Mouse (Mus musculus) central nervous system, embryonic 14 days (tissue): ENCODE data around the gene Myh7b. TPM values are rescaled to one million over a fixed set of nuclear protein-coding genes. Genes with fewer than 3 reads are reported as not detected.

Source experiments
- polyA plus RNA-seq: library from polyadenylated mRNA; depleted of rRNA; stranded (reverse); fragments of >200 nt; gene quantifications from 2 replicates; pipeline ENCODE4 v1.2.3, GENCODE M21; 2012; rRNA removed

Myh7b gene
- polyA plus RNA-seq: 0.57 and 3.9 TPM in 2 replicates

DNA sequence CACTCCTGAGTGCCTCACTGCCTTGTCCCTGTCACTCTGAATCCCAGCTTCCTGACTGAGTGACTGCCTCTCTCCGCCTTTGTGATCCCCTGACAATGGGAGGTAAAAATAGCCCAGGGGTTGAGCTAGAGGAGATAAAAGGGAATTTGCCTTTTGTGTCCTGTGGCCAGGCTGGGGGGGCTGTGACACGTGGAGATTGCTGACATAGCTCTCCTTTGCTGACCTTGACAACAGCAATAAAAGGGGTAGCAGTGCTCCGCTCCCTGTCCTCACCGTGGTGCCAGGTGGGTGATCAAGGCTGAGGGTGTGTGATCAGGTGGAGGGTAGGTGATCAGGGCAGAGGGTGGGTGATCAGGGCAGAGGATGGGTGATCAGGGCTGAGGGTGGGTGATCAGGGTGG is at the start of gene Myh7b:
TSS of gene Myh7b (plus strand) at position 235 of the 400 bp plus-strand sequence.

DNA sequence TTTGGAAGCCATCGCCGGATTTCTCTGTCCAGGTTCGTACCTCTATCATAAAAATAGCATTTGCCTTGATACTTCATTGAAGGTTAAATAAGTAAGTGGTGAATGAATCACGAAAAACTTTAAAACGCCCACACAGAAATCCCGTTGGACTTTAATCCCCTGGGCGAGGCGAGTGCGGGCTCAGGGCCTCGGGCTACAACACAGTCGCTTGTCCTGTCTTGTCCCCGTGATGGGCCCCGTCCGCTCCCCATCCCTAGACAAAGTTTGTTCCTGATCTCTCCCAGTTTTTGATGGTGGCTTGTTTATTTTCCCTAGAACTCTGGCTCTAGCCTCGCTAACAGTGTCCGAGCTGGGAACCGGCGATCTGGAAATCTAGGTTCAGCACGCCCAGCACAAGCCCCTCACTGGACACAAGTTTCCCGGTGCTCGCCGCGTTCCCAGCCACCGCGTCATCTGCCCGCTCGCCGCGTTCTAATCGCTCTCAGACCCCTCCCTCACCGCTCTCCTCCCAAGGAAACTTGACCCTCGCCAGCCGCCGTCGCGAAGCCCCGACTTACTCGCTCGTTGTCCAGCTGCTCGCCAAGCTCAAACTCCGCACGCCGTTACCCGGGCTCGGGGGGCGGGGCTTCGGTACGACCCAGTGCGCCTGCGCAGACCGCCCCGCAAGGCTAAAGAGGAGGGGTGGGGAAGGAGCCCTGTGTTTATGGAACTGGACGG is 18.7 kb upstream of the Myh7b start, which contains the start of gene Gss:
TSS of gene Gss (minus strand) at position 674 of the 717 bp plus-strand sequence.

Other genes starting within 250 kb of the Myh7b start
- gene Trp53inp2, start 230.2 kb upstream of the Myh7b start, polyA plus RNA-seq: 109 and 119 TPM in 2 replicates
- 64.2 and 67.5 TPM in 2 replicates for gene Ncoa6, start 137.3 kb upstream of the Myh7b start, polyA plus RNA-seq
- gene Acss2, start 93.3 kb upstream of the Myh7b start, polyA plus RNA-seq: 27.5 and 28.7 TPM in 2 replicates
- gene Ggt7, start 93.0 kb upstream of the Myh7b start, polyA plus RNA-seq: 118 and 132 TPM in 2 replicates
- 11.1 and 11.4 TPM in 2 replicates for gene Gss, start 18.4 kb upstream of the Myh7b start, polyA plus RNA-seq
- gene Trpc4ap, start 81.2 kb downstream of the Myh7b start, polyA plus RNA-seq: 175 and 185 TPM in 2 replicates
- gene Edem2, start 118.3 kb downstream of the Myh7b start, polyA plus RNA-seq: 63.7 and 66.7 TPM in 2 replicates
- gene Gm17581, start 124.7 kb downstream of the Myh7b start, polyA plus RNA-seq: not detected in 2 replicates
- gene Procr, start 139.9 kb downstream of the Myh7b start, polyA plus RNA-seq: 4.5 and 5.4 TPM in 2 replicates
- gene Mmp24, start 164.1 kb downstream of the Myh7b start, polyA plus RNA-seq: 47.7 and 48.1 TPM in 2 replicates
- 22.7 and 22.9 TPM in 2 replicates for gene BC029722, start 208.2 kb downstream of the Myh7b start, polyA plus RNA-seq
- gene Eif6, start 215.7 kb downstream of the Myh7b start, polyA plus RNA-seq: 83.7 and 90.0 TPM in 2 replicates
- 0.08 TPM in 1 of 2 replicates, not detected in the other for gene Fam83c, start 223.6 kb downstream of the Myh7b start, polyA plus RNA-seq